Mouse (Mus musculus) erythroblast, embryonic 14.5 days (primary cell): ENCODE measurements around the gene Inpp5a.

Experiments
- GATA1 ChIP-seq: IDR thresholded peaks from 2 replicates; pipeline ENCODE4 v1.6.1; 2012; ENCODE audit warnings: low read length, inconsistent platforms, mixed read lengths
- TAL1 ChIP-seq: IDR thresholded peaks from 3 replicates; pipeline ENCODE4 v1.6.1; 2012; ENCODE audit warnings: low read length, inconsistent platforms, mixed read lengths

GRCm38 (mm10) chr7:139384500-139384899 lies 4.4 kb upstream of the Inpp5a start:
- TF ChIP-seq GATA1 (no peak), TAL1 (no peak)
